Mouse (Mus musculus) midbrain, embryonic 11.5 days (tissue): ENCODE results near the gene Ogt. TPM values are rescaled to one million over a fixed set of nuclear protein-coding genes. Genes with fewer than 3 reads are reported as not detected.

Source experiments
- ATAC-seq: fragments of 200-750 bp; cut with Nextera tagmentation; 2 replicates; pipeline ENCODE4 v1.8.0; 2017; ENCODE audit warnings: moderate TSS enrichment, moderate library complexity; ENCODE audit not compliant: low FRiP score
- DNase-seq: peaks from one replicate; pipeline ENCODE4 v3.0.0; 2015; ENCODE audit warnings: low spot score; ENCODE audit errors: missing footprints
- H3K27ac ChIP-seq: fragments of 300-500 bp; sonication (generic); 2 replicates; pipeline ENCODE4 v1.5.1; 2014; ENCODE audit warnings: low read depth, low read length
- H3K27me3 ChIP-seq: fragments of 300-500 bp; sonication (generic); 2 replicates; pipeline ENCODE4 v1.6.1; 2014; ENCODE audit warnings: mild to moderate bottlenecking, low read length, moderate library complexity, mixed read lengths; ENCODE audit not compliant: control insufficient read depth, insufficient read depth
- H3K36me3 ChIP-seq: fragments of 300-500 bp; sonication (generic); 2 replicates; pipeline ENCODE4 v1.6.1; 2014; ENCODE audit warnings: mild to moderate bottlenecking, low read length, moderate library complexity, mixed read lengths; ENCODE audit not compliant: control insufficient read depth, insufficient read depth
- H3K4me1 ChIP-seq: fragments of 300-500 bp; sonication (generic); 2 replicates; pipeline ENCODE4 v1.6.1; 2014; ENCODE audit warnings: low read length; ENCODE audit not compliant: control insufficient read depth, insufficient read depth
- H3K4me2 ChIP-seq: fragments of 300-500 bp; sonication (generic); 2 replicates; pipeline ENCODE4 v1.6.1; 2014; ENCODE audit warnings: mild to moderate bottlenecking, moderate library complexity
- H3K4me3 ChIP-seq: fragments of 300-500 bp; sonication (generic); 2 replicates; pipeline ENCODE4 v1.5.1; 2014; ENCODE audit warnings: low read depth, low read length
- H3K9ac ChIP-seq: fragments of 300-500 bp; sonication (generic); 2 replicates; pipeline ENCODE4 v1.6.1; 2014; ENCODE audit warnings: low read length
- H3K9me3 ChIP-seq: fragments of 300-500 bp; sonication (generic); 2 replicates; pipeline ENCODE4 v1.6.1; 2016; ENCODE audit warnings: low read length; ENCODE audit not compliant: control insufficient read depth
- WGBS: fragments of 180-500 bp; shearing (Covaris S2); extraction: QIAGEN DNeasy Blood & Tissue Kit; methylation state at CpG from one replicate; pipeline ENCODE4 v1.1.7; 2014; 5-methylcytosine and 5-hydroxymethylcytosine counted together
- polyA plus RNA-seq: library from polyadenylated mRNA; unstranded; fragments of >200 nt; fragmentation: Nextera tagmentation; extraction: Ambion mirVana; gene quantifications from 2 replicates; pipeline ENCODE4 v1.2.1, GENCODE M21; 2014

Ogt gene
- polyA plus RNA-seq, 1 experiment from 2014 or later: 237 TPM

- Histone ChIP-seq H3K4me2 (no peak overlapping the region), H3K27ac (no peak overlapping the region), H3K4me1 (no peaks in the 10 kb centered on the region), H3K27me3 (peaks cover 5% of the 10 kb centered on the region; the same call in 1 of the 2 replicates), H3K4me3 (no peak overlapping the region), H3K9me3 (no peaks in the 10 kb centered on the region), H3K36me3 (no peaks in the 10 kb centered on the region), H3K9ac (no peak overlapping the region)
- WGBS: 77% methylated on average over 1 of the region's 1 CpGs
- ATAC-seq: no peak
- no peak for DNase-seq
Observed at GRCm38 (mm10) chrX:101720401-101720800, 80.5 kb downstream of the Ogt start.

- H3K9me3 ChIP-seq: no peaks in the 10 kb centered on the region
- ATAC-seq (no peak), DNase-seq (no peak)
- H3K27ac ChIP-seq: no peak overlapping the region
- no peaks in the 10 kb centered on the region for H3K36me3 ChIP-seq
- no peak overlapping the region for H3K4me2 ChIP-seq
- no peaks in the 10 kb centered on the region for H3K4me1 ChIP-seq
- H3K4me3 ChIP-seq: no peak overlapping the region
- H3K9ac ChIP-seq: no peak overlapping the region
- H3K27me3 ChIP-seq: peaks cover 2% of the 10 kb centered on the region; the same call in 1 of the 2 replicates
Observed at GRCm38 (mm10) chrX:101730010-101730409, 90.2 kb downstream of the Ogt start.

GRCm38 (mm10) chrX:101732644-101733043 lies 92.8 kb downstream of the Ogt start:
- Histone ChIP-seq H3K4me3 (no peak overlapping the region), H3K9ac (no peak overlapping the region), H3K4me2 (no peak overlapping the region), H3K4me1 (no peaks in the 10 kb centered on the region), H3K27ac (no peak overlapping the region), H3K9me3 (no peaks in the 10 kb centered on the region), H3K36me3 (no peaks in the 10 kb centered on the region), H3K27me3 (peaks cover 2% of the 10 kb centered on the region; the same call in 1 of the 2 replicates)
- WGBS: 78% methylated on average over 12 of the region's 12 CpGs
- no peak for DNase-seq
- ATAC-seq: no peak

- ATAC-seq: no peak
- WGBS: 87% methylated on average over 3 of the region's 3 CpGs
- DNase-seq: no peak
Observed at GRCm38 (mm10) chrX:101733288-101733687, 93.4 kb downstream of the Ogt start.

GRCm38 (mm10) chrX:101733828-101734319 lies 94.0 kb downstream of the Ogt start, which contains the start of gene Cxcr3:
Cxcr3 (minus strand) TSS chrX:101734269.
- ATAC-seq (no peak), DNase-seq (no peak)
- H3K4me2 ChIP-seq: no peak within 1 kb of the TSS
- H3K36me3 ChIP-seq: no peaks in the 10 kb centered on the region
- no peaks in the 10 kb centered on the region for H3K9me3 ChIP-seq
- peaks cover 2% of the 10 kb centered on the region for H3K27me3 ChIP-seq
- 91% methylated on average over 11 of the region's 11 CpGs for WGBS
- no peak within 1 kb of the TSS for H3K27ac ChIP-seq
- no peak within 1 kb of the TSS for H3K9ac ChIP-seq
- no peak within 1 kb of the TSS for H3K4me3 ChIP-seq
- H3K4me1 ChIP-seq: no peaks in the 10 kb centered on the region

More at GRCm38 (mm10) chrX:101733288-101733687, 93.4 kb downstream of the Ogt start:
- Histone ChIP-seq H3K4me1 (no peaks in the 10 kb centered on the region), H3K9ac (no peak overlapping the region), H3K4me2 (no peak overlapping the region), H3K4me3 (no peak overlapping the region), H3K9me3 (no peaks in the 10 kb centered on the region), H3K27me3 (peaks cover 2% of the 10 kb centered on the region; the same call in 1 of the 2 replicates), H3K27ac (no peak overlapping the region), H3K36me3 (no peaks in the 10 kb centered on the region)

Other genes starting within 250 kb of the Ogt start
- gene Zmym3, start 219.2 kb upstream of the Ogt start, polyA plus RNA-seq: 17.0 and 20.4 TPM in 2 replicates
- 700 and 727 TPM in 2 replicates for gene Nono, start 210.7 kb upstream of the Ogt start, polyA plus RNA-seq
- 1.1 and 1.9 TPM in 2 replicates for gene Itgb1bp2, start 191.0 kb upstream of the Ogt start, polyA plus RNA-seq
- 20.5 and 25.7 TPM in 2 replicates for gene Taf1, start 107.3 kb upstream of the Ogt start, polyA plus RNA-seq
- 0.12 and 0.20 TPM in 2 replicates for gene Cxcr3, start 94.2 kb downstream of the Ogt start, polyA plus RNA-seq
- gene Gm4779, start 154.4 kb downstream of the Ogt start, polyA plus RNA-seq: not detected in 2 replicates
- not detected in 2 replicates for gene 8030474K03Rik, start 154.6 kb downstream of the Ogt start, polyA plus RNA-seq
- gene Nhsl2, start 209.3 kb downstream of the Ogt start, polyA plus RNA-seq: 6.8 and 10.1 TPM in 2 replicates